Mouse (Mus musculus): ENCODE results near the gene Abi3bp. TPM values are rescaled to one million over a fixed set of nuclear protein-coding genes. Genes with fewer than 3 reads are reported as not detected.

Abi3bp gene
- polyA plus RNA-seq, 1 experiment from 2014 or later, result 0.66 TPM

DNA sequence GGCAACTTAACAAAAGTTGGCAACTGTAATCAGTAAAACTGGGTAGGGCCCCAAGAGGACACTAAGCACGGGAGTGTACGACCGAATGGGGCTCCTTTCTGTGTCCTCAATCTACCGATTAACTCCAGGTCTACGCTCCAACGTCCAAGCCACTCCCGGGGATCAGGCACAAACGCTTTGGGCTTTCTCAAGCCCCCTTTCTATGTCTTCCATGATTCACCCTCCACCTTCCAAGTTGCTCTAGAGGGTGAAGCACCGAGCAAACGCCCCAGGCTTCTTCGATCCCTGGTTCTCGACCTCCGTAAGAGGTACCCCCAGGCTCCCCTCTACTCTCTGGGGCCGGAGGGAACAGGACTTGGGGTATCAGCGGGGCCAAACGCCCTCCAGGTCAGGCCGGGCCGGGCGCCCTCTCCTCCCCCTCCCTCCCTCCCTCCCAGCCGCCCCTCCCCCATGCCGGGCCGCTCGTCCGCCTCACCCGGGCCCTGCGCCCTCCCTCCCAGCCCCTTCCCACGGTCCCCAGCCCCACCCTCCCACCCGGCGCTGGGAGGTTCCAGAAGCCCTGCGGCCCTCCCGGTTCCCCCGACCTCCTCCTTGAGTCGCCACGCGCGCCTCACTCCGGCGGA lies 239.0 kb downstream of the Abi3bp start:
- Histone ChIP-seq H3K27ac (ENCODE audit: low read depth) (peak overlapping the region; percentile 98), H3K9me3 (ENCODE audit: low read length) (no peaks in the 10 kb centered on the region), H3K27me3 (ENCODE audit: insufficient read depth, low read length) (no peaks in the 10 kb centered on the region), H3K9ac (replicated peaks) (peak overlapping the region; percentile 91), H3K36me3 (replicated peaks; ENCODE audit: insufficient read depth, low read length) (peaks cover 8% of the 10 kb centered on the region), H3K4me3 (ENCODE audit: low read depth, low read length) (peak overlapping the region; percentile 92), H3K4me1 (ENCODE audit: insufficient read depth) (peaks cover 20% of the 10 kb centered on the region), H3K4me2 (ENCODE audit: low read depth, low read length) (peak overlapping the region; percentile 90)
- under 1% methylated on average over 31 of the region's 38 CpGs for WGBS (ENCODE audit: insufficient replicate concordance)
- no peak for DNase-seq
- no peak for TF ChIP-seq EP300 (IDR thresholded peaks at IDR 0.05; ENCODE audit: low read depth)
- TF ChIP-seq CTCF (IDR thresholded peaks at IDR 0.05; ENCODE audit: low read depth), result no peak
- ATAC-seq, result peak; percentile 57

DNA sequence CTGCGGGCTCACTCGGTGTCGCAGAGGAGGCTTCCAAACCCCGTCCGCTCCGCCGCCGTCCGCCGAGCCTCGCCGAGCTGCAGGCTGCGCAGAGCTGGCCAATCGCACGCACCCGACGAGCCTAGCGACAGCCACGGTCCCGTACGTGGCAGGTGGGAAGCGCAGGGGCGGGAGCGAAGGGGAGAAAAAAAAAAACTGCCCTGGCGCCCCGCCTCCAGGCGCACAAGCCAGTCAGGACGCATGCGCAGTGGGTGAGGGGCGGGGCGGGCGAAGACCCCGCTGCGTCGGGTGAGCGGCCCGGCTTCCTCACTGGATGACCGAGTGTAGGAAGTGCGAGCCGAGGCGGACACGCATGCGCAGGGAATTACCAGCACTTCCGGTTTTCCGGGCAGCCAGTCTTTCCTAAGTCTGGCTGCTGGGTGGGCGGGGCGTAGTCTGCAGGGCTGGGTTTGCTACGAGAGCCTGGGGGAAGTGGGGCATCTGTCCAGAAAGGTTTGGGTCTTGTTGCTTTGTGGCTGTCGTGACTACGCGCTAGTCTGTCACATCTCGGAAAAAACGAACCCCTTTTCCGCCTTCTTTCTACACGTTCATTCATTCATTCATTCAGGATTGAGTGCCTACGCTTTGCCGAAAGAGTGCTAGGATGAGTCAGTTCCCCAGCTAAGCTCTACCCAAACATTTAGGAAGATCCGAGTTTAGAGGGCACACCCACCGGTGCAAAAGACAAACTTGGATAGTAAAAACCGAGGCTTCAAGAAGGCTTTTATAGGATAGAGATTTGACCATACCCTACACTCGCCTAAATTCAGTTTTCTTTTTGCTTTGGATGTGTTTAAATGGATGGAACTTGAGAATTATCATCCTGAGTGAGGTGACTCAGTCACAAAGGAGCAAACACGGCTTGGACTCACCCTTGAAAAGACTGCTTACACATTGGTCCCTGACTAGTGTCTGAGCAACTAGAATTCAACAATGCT lies 239.8 kb downstream of the Abi3bp start, which contains the start of gene Tfg:
Tfg (minus strand) TSS at position 227 of the 977 bp plus-strand sequence.
- Histone ChIP-seq H3K9ac (replicated peaks) (peak within 1 kb of the TSS; percentile 91), H3K9me3 (ENCODE audit: low read length) (no peaks in the 10 kb centered on the region), H3K4me3 (ENCODE audit: low read depth, low read length) (peak within 1 kb of the TSS; percentile 92), H3K4me1 (ENCODE audit: insufficient read depth) (peaks cover 20% of the 10 kb centered on the region), H3K36me3 (replicated peaks; ENCODE audit: insufficient read depth, low read length) (peaks cover 2% of the 10 kb centered on the region; the same call in 1 of the 2 replicates), H3K27ac (ENCODE audit: low read depth) (peak within 1 kb of the TSS; percentile 98), H3K4me2 (ENCODE audit: low read depth, low read length) (peak within 1 kb of the TSS; percentile 90), H3K27me3 (ENCODE audit: insufficient read depth, low read length) (no peaks in the 10 kb centered on the region)
- TF ChIP-seq EP300 (IDR thresholded peaks at IDR 0.05; ENCODE audit: low read depth), result no peak
- TF ChIP-seq CTCF (IDR thresholded peaks at IDR 0.05; ENCODE audit: low read depth), result no peak
- WGBS (ENCODE audit: insufficient replicate concordance), result under 1% methylated on average over 60 of the region's 62 CpGs
- peak; percentile 91 for ATAC-seq
- peak; percentile 99 for DNase-seq

DNA sequence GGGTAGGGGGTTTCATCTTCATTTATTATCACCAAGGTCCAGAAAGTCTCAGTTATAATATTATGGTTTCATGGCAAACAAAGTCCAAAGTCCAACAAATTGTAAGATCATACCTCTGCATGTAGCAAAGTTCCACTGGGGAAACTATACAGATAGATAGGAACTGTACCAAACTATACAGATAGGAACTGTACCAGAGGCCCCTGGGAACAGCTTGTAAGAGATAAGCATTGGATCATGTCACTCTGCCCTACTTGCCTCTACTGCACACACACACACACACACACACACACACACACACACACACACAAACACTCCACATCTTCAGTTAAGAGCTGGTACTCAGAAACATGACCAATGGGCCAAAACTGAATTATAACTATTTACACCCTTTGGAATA lies 241.4 kb downstream of the Abi3bp start:
- peak; percentile 66 for TF ChIP-seq EP300 (IDR thresholded peaks at IDR 0.05; ENCODE audit: low read depth)
- TF ChIP-seq CTCF (IDR thresholded peaks at IDR 0.05; ENCODE audit: low read depth), result no peak
- Histone ChIP-seq H3K4me1 (ENCODE audit: insufficient read depth) (peaks cover 20% of the 10 kb centered on the region), H3K4me3 (ENCODE audit: low read depth, low read length) (no peak overlapping the region), H3K4me2 (ENCODE audit: low read depth, low read length) (peak overlapping the region; percentile 29; the same call in 1 of the 2 replicates), H3K27ac (ENCODE audit: low read depth) (no peak overlapping the region), H3K9me3 (ENCODE audit: low read length) (no peaks in the 10 kb centered on the region), H3K9ac (replicated peaks) (no peak overlapping the region), H3K27me3 (ENCODE audit: insufficient read depth, low read length) (no peaks in the 10 kb centered on the region), H3K36me3 (replicated peaks; ENCODE audit: insufficient read depth, low read length) (no peaks in the 10 kb centered on the region)
- no peak for ATAC-seq
- no peak for DNase-seq

DNA sequence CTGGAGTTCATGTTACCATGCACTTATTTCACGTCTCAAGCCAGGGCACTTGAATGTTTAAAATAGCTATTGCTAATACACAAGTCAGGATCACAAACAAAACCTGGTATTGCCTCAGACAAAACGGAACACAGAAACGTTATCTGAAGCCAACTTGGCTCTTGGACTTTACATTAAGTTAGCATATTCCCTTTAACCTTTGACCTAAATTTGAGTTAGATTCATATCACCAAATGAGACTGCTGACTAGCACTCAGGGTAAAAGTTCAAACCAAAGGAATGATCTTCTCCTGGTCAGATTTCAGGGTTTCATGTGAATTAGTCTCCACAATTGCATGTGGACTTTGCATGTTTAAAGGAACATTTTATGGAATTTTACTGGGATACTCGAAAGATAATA lies 244.7 kb downstream of the Abi3bp start:
- DNase-seq, result no peak
- 53% methylated on average over 4 of the region's 4 CpGs for WGBS (ENCODE audit: insufficient replicate concordance)
- Histone ChIP-seq H3K36me3 (replicated peaks; ENCODE audit: insufficient read depth, low read length) (no peaks in the 10 kb centered on the region), H3K9ac (replicated peaks) (no peak overlapping the region), H3K9me3 (ENCODE audit: low read length) (no peaks in the 10 kb centered on the region), H3K4me3 (ENCODE audit: low read depth, low read length) (no peak overlapping the region), H3K27ac (ENCODE audit: low read depth) (peak overlapping the region; percentile 20; the same call in 1 of the 2 replicates), H3K4me2 (ENCODE audit: low read depth, low read length) (no peak overlapping the region), H3K27me3 (ENCODE audit: insufficient read depth, low read length) (no peaks in the 10 kb centered on the region), H3K4me1 (ENCODE audit: insufficient read depth) (0 out of 2 replicates have a peak, but pooled peaks cover 4% of the 10 kb centered on the region)
- TF ChIP-seq CTCF (IDR thresholded peaks at IDR 0.05; ENCODE audit: low read depth) (no peak), EP300 (IDR thresholded peaks at IDR 0.05; ENCODE audit: low read depth) (no peak)
- ATAC-seq, result no peak

DNA sequence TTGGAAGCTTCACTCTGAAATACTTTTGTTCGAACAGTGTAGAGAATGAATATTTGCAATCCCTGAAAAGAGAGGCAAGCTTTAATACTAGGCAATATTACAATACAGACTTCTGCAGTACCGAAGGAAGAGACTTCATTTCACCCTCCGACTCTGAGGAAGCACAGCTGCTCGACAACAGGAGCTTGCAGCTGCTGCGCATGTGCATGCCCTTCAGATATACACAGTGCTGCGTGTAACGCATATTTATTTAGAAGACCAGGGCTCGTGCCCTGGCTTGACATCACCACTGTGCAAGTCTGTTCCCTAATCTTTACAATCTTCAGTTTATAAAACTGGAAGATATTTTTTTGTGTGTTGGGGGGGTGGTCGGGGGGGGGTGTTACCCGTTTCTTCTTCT lies 247.2 kb downstream of the Abi3bp start:
- Histone ChIP-seq H3K9me3 (ENCODE audit: low read length) (no peaks in the 10 kb centered on the region), H3K9ac (replicated peaks) (no peak overlapping the region), H3K4me1 (ENCODE audit: insufficient read depth) (0 out of 2 replicates have a peak, but pooled peaks cover 2% of the 10 kb centered on the region), H3K4me3 (ENCODE audit: low read depth, low read length) (no peak overlapping the region), H3K4me2 (ENCODE audit: low read depth, low read length) (no peak overlapping the region), H3K36me3 (replicated peaks; ENCODE audit: insufficient read depth, low read length) (no peaks in the 10 kb centered on the region), H3K27me3 (ENCODE audit: insufficient read depth, low read length) (no peaks in the 10 kb centered on the region), H3K27ac (ENCODE audit: low read depth) (no peak overlapping the region)
- ATAC-seq (no peak), DNase-seq (no peak)
- WGBS (ENCODE audit: insufficient replicate concordance), result 83% methylated on average over 10 of the region's 10 CpGs
- TF ChIP-seq CTCF (IDR thresholded peaks at IDR 0.05; ENCODE audit: low read depth) (no peak), EP300 (IDR thresholded peaks at IDR 0.05; ENCODE audit: low read depth) (no peak)

DNA sequence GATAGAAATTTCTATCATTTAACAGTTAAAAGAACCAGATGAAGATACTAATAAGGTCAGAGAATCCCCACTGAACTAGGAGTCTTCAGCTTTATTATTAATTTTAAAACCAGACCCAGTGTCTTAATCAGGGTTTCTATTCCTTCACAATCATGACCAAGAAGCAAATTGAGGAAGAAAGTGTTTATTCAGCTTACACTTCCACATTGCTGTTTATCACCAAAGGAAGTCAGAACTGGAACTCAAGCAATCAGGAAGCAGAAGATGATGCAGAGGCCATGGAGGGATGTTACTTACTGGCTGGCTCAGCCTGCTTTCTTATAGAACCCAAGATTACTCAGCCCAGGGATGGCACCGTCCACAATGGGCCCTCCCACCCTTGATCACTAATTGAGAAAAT lies 251.4 kb downstream of the Abi3bp start:
- WGBS (ENCODE audit: insufficient replicate concordance), result 13% methylated on average over 1 of the region's 1 CpGs
- no peaks in the 10 kb centered on the region for H3K9me3 ChIP-seq (ENCODE audit: low read length)
- H3K4me1 ChIP-seq (ENCODE audit: insufficient read depth), result no peaks in the 10 kb centered on the region
- H3K27me3 ChIP-seq (ENCODE audit: insufficient read depth, low read length), result no peaks in the 10 kb centered on the region
- H3K27ac ChIP-seq (ENCODE audit: low read depth), result no peak overlapping the region
- DNase-seq (no peak), ATAC-seq (no peak)
- TF ChIP-seq CTCF (IDR thresholded peaks at IDR 0.05; ENCODE audit: low read depth), result no peak
- no peak for TF ChIP-seq EP300 (IDR thresholded peaks at IDR 0.05; ENCODE audit: low read depth)
- H3K9ac ChIP-seq (replicated peaks), result no peak overlapping the region
- no peaks in the 10 kb centered on the region for H3K36me3 ChIP-seq (replicated peaks; ENCODE audit: insufficient read depth, low read length)
- H3K4me3 ChIP-seq (ENCODE audit: low read depth, low read length), result no peak overlapping the region
- H3K4me2 ChIP-seq (ENCODE audit: low read depth, low read length), result no peak overlapping the region

Other genes with a start within 250 kb of the Abi3bp start
- 53.9 and 54.1 TPM in 2 replicates for gene Tfg, start 239.6 kb downstream of the Abi3bp start, polyA plus RNA-seq (2015; fragmentation: Nextera tagmentation; extraction: Ambion mirVana)